Mouse (Mus musculus): ENCODE measurements around the gene Txndc5. TPM values are rescaled to one million over a fixed set of nuclear protein-coding genes. Genes with fewer than 3 reads are reported as not detected.

Gene Txndc5
- polyA plus RNA-seq, 1 experiment from 2014 or later, result 242 TPM

DNA sequence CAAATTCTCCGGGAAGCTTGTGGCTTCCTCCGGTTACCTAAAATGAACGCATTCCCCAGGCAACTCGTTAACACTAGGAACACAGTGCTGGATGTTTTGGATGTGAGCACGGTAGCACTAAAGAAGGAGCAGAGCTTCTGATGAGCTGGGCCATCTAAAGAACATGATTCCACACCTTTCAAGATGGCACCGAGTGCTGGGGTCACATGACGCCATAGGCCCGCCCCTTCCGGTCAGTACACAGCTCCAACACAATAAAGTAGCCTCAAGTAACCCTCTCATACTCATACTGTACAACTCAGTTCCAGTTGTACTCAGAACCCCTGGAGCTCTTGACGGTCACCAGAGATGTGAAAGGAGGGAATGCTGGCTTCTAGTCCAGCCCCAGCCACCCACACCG, 12.0 kb downstream of the Txndc5 start:
- peaks cover 8% of the 10 kb centered on the region for H3K4me1 ChIP-seq (ENCODE audit: control insufficient read depth, insufficient read depth, low read length)
- no peak overlapping the region for H3K9ac ChIP-seq (ENCODE audit: low read length)
- no peaks in the 10 kb centered on the region for H3K27me3 ChIP-seq (ENCODE audit: control insufficient read depth, insufficient read depth, low read length)
- no peaks in the 10 kb centered on the region for H3K9me3 ChIP-seq (replicated peaks; ENCODE audit: control insufficient read depth, low read length)
- H3K4me2 ChIP-seq (ENCODE audit: low read depth, low read length), result no peak overlapping the region
- H3K36me3 ChIP-seq (ENCODE audit: control insufficient read depth, insufficient read depth, low read length), result peaks cover 40% of the 10 kb centered on the region
- H3K4me3 ChIP-seq (replicated peaks; ENCODE audit: low read length), result no peak overlapping the region
- 82% methylated on average over 11 of the region's 11 CpGs for WGBS
- no peak overlapping the region for H3K27ac ChIP-seq (ENCODE audit: low read length)
- ATAC-seq (ENCODE audit: insufficient read depth, low FRiP score), result no peak

DNA sequence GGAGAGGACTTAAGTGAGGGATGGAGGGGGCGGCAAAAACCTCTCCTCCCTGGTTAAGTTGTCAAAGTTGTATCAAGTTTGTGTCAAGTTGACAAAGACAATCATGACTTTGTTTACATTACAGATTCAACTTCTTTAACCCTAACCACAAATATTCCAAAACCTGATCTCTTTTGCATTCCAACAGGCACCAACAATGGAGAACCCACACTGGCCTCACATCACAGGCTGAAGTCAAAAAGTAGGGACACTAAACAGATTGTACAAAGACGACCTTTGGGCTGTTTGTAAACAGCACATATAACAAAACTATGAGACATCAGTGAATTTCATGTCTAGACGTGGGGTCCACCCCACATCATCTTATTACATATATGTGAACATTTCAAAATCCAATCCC, 12.8 kb downstream of the Txndc5 start:
- H3K27ac ChIP-seq (ENCODE audit: low read length), result no peak overlapping the region
- H3K36me3 ChIP-seq (ENCODE audit: control insufficient read depth, insufficient read depth, low read length), result peaks cover 40% of the 10 kb centered on the region
- no peak overlapping the region for H3K4me3 ChIP-seq (replicated peaks; ENCODE audit: low read length)
- H3K9ac ChIP-seq (ENCODE audit: low read length), result no peak overlapping the region
- no peaks in the 10 kb centered on the region for H3K27me3 ChIP-seq (ENCODE audit: control insufficient read depth, insufficient read depth, low read length)
- no peak for ATAC-seq (ENCODE audit: insufficient read depth, low FRiP score)
- no peaks in the 10 kb centered on the region for H3K9me3 ChIP-seq (replicated peaks; ENCODE audit: control insufficient read depth, low read length)
- no peak overlapping the region for H3K4me2 ChIP-seq (ENCODE audit: low read depth, low read length)
- peaks cover 5% of the 10 kb centered on the region; the same call in 1 of the 2 replicates for H3K4me1 ChIP-seq (ENCODE audit: control insufficient read depth, insufficient read depth, low read length)
- 53% methylated on average over 3 of the region's 3 CpGs for WGBS

DNA sequence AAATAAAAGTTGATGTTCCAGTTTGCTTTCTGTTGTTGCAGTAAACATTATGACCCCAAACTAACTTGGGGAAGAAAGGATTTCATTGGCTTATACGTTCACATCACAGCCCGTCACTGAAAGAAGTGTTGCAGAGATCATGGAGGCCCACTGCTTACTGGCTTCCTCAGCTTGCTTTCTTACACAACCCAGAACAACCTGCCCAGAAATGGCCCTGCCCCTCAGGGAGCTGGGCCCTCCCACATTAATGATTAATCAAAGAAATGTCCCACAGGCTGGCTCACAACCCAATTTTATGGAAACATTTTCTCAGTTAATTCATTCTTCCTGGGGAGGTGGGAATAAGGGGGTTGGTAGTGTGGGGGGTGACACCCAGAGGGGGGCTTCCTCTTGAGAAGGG, 13.2 kb downstream of the Txndc5 start:
- Histone ChIP-seq H3K27me3 (ENCODE audit: control insufficient read depth, insufficient read depth, low read length) (no peaks in the 10 kb centered on the region), H3K9me3 (replicated peaks; ENCODE audit: control insufficient read depth, low read length) (no peaks in the 10 kb centered on the region), H3K36me3 (ENCODE audit: control insufficient read depth, insufficient read depth, low read length) (peaks cover 40% of the 10 kb centered on the region), H3K27ac (ENCODE audit: low read length) (no peak overlapping the region), H3K4me3 (replicated peaks; ENCODE audit: low read length) (no peak overlapping the region), H3K4me2 (ENCODE audit: low read depth, low read length) (no peak overlapping the region), H3K9ac (ENCODE audit: low read length) (no peak overlapping the region), H3K4me1 (ENCODE audit: control insufficient read depth, insufficient read depth, low read length) (peaks cover 5% of the 10 kb centered on the region; the same call in 1 of the 2 replicates)
- ATAC-seq (ENCODE audit: insufficient read depth, low FRiP score), result no peak
- WGBS, result 77% methylated on average over 2 of the region's 2 CpGs

DNA sequence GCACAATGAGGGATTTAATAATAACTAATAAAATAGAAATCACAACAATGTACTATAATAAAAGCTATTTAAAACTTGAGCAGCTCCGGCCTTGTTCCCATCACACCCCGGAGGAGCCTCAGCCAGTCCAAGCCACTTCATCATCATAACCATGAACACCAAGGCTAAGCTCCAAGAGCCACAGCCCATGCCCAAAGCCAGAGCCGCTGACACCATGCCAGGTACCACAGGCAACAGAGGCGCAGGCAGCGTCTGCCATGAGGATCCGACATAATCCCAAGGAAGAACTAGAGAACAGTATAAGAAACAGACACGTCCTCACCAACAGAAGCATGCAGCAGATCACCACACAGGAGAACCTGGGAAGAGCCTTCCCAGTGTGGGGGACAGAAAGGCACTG, 14.7 kb downstream of the Txndc5 start:
- Histone ChIP-seq H3K4me3 (replicated peaks; ENCODE audit: low read length) (no peak overlapping the region), H3K9ac (ENCODE audit: low read length) (no peak overlapping the region), H3K27me3 (ENCODE audit: control insufficient read depth, insufficient read depth, low read length) (no peaks in the 10 kb centered on the region), H3K36me3 (ENCODE audit: control insufficient read depth, insufficient read depth, low read length) (peaks cover 39% of the 10 kb centered on the region), H3K4me1 (ENCODE audit: control insufficient read depth, insufficient read depth, low read length) (peaks cover 5% of the 10 kb centered on the region; the same call in 1 of the 2 replicates), H3K4me2 (ENCODE audit: low read depth, low read length) (no peak overlapping the region), H3K9me3 (replicated peaks; ENCODE audit: control insufficient read depth, low read length) (no peaks in the 10 kb centered on the region), H3K27ac (ENCODE audit: low read length) (no peak overlapping the region)
- 91% methylated on average over 7 of the region's 7 CpGs for WGBS
- no peak for ATAC-seq (ENCODE audit: insufficient read depth, low FRiP score)

DNA sequence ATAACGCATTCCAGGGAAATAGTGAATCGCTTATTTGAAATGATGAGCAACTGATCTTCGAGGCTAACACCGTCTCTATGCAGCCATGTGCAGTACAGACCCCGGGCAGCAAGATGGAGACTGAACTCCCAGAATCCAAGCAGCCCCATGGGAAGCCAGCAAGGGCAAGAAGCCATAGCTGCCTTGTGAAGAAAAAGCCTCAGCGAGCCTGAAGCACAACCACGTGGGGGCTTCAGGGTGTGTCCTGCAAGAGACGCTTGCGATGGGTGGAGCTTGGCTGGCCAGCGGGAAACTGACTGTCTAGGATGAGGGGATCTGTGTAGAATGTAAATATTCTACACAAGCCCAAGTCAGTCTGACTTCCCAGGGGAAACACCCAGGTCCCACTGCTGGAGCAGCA, 16.6 kb downstream of the Txndc5 start:
- Histone ChIP-seq H3K27me3 (ENCODE audit: control insufficient read depth, insufficient read depth, low read length) (no peaks in the 10 kb centered on the region), H3K4me1 (ENCODE audit: control insufficient read depth, insufficient read depth, low read length) (peaks cover 5% of the 10 kb centered on the region; the same call in 1 of the 2 replicates), H3K9me3 (replicated peaks; ENCODE audit: control insufficient read depth, low read length) (no peaks in the 10 kb centered on the region), H3K36me3 (ENCODE audit: control insufficient read depth, insufficient read depth, low read length) (peaks cover 28% of the 10 kb centered on the region), H3K9ac (ENCODE audit: low read length) (no peak overlapping the region), H3K27ac (ENCODE audit: low read length) (no peak overlapping the region), H3K4me2 (ENCODE audit: low read depth, low read length) (no peak overlapping the region), H3K4me3 (replicated peaks; ENCODE audit: low read length) (no peak overlapping the region)
- WGBS, result 72% methylated on average over 10 of the region's 10 CpGs
- ATAC-seq (ENCODE audit: insufficient read depth, low FRiP score), result peak; percentile 65; the same call in 1 of the 2 replicates

DNA sequence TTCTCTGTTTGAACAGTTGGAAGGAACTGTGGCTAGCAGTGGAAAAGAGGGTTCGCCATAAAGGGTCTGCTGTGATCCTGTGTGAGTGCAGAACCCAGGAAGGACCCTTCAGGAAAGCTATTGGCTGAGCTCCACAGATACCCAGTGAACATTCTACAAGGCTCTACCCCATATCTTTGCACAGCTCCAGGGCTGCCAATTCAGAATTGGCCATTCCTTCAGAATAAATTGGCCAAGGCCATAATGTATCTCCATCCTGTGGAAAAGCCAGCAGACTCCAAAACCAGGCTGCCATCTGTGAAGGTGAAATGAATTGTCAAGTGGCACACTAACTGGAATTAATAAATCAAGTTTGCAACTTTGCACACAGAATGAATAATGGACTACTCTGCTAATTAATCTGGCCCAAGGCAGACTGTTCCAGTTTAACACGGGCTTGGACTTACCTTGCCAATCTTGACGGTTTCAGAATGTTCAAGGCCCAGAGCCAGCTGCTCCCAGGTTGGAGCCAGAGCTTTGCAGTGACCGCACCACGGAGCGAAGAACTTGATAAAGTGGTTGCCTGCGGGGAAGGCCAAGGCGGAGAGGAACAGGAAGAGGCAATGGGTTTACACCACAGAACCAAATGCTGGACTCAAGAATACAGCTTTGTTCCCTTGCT, 18.8 kb downstream of the Txndc5 start:
- Histone ChIP-seq H3K9ac (ENCODE audit: low read length) (no peak overlapping the region), H3K4me2 (ENCODE audit: low read depth, low read length) (no peak overlapping the region), H3K9me3 (replicated peaks; ENCODE audit: control insufficient read depth, low read length) (no peaks in the 10 kb centered on the region), H3K27me3 (ENCODE audit: control insufficient read depth, insufficient read depth, low read length) (no peaks in the 10 kb centered on the region), H3K36me3 (ENCODE audit: control insufficient read depth, insufficient read depth, low read length) (peaks cover 28% of the 10 kb centered on the region), H3K4me3 (replicated peaks; ENCODE audit: low read length) (no peak overlapping the region), H3K4me1 (ENCODE audit: control insufficient read depth, insufficient read depth, low read length) (no peaks in the 10 kb centered on the region), H3K27ac (ENCODE audit: low read length) (no peak overlapping the region)
- WGBS, result 86% methylated on average over 8 of the region's 8 CpGs
- no peak for ATAC-seq (ENCODE audit: insufficient read depth, low FRiP score)

DNA sequence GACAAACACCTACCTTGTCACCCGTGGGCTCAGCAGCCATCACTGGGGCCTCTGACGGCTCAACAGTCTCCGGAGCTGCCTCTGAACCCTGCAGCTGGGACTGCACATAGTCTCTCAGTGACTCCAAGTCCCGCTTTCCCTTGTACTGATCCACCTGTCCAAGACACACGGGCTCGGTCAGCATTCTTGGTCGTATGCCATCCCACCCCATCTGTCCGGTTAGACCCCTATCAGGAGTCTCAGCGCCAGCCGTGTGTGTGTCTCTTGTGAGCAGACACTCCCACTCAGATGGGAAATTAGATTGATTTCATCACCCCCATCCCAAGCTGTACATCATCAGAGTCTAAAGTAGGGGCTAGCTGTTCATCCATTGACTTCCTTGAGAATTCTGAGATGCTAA, 21.7 kb downstream of the Txndc5 start:
- no peak overlapping the region for H3K9ac ChIP-seq (ENCODE audit: low read length)
- no peak overlapping the region for H3K4me3 ChIP-seq (replicated peaks; ENCODE audit: low read length)
- no peaks in the 10 kb centered on the region for H3K9me3 ChIP-seq (replicated peaks; ENCODE audit: control insufficient read depth, low read length)
- no peaks in the 10 kb centered on the region for H3K4me1 ChIP-seq (ENCODE audit: control insufficient read depth, insufficient read depth, low read length)
- no peak for ATAC-seq (ENCODE audit: insufficient read depth, low FRiP score)
- no peak overlapping the region for H3K4me2 ChIP-seq (ENCODE audit: low read depth, low read length)
- H3K27ac ChIP-seq (ENCODE audit: low read length), result no peak overlapping the region
- peaks cover 22% of the 10 kb centered on the region; the same call in 1 of the 2 replicates for H3K36me3 ChIP-seq (ENCODE audit: control insufficient read depth, insufficient read depth, low read length)
- no peaks in the 10 kb centered on the region for H3K27me3 ChIP-seq (ENCODE audit: control insufficient read depth, insufficient read depth, low read length)
- 93% methylated on average over 10 of the region's 10 CpGs for WGBS

DNA sequence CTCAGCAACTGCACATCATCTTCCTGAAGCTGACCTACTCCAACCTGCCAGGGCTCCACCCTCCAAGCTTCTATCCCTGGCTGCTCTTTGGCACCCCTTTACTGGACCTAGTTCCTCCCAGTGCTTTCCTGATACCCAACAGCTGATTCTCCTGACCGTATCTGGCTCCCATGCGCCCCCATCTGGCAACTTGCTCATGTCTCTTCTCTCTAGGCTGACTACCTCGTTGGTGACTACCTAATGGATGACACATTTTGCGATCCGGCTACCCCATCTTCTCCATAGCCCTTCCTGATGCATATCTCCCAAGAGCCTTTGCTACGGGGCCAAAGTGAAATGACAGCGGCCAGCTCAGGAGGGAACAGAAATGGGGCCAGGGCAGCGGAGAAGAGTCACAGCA, 22.3 kb downstream of the Txndc5 start:
- no peak overlapping the region for H3K4me3 ChIP-seq (replicated peaks; ENCODE audit: low read length)
- H3K9me3 ChIP-seq (replicated peaks; ENCODE audit: control insufficient read depth, low read length), result no peaks in the 10 kb centered on the region
- H3K4me1 ChIP-seq (ENCODE audit: control insufficient read depth, insufficient read depth, low read length), result no peaks in the 10 kb centered on the region
- no peak overlapping the region for H3K27ac ChIP-seq (ENCODE audit: low read length)
- no peak for ATAC-seq (ENCODE audit: insufficient read depth, low FRiP score)
- H3K27me3 ChIP-seq (ENCODE audit: control insufficient read depth, insufficient read depth, low read length), result no peaks in the 10 kb centered on the region
- no peak overlapping the region for H3K4me2 ChIP-seq (ENCODE audit: low read depth, low read length)
- H3K9ac ChIP-seq (ENCODE audit: low read length), result no peak overlapping the region
- 86% methylated on average over 8 of the region's 8 CpGs for whole genome bisulfite sequencing
- H3K36me3 ChIP-seq (ENCODE audit: control insufficient read depth, insufficient read depth, low read length), result peaks cover 22% of the 10 kb centered on the region; the same call in 1 of the 2 replicates

DNA sequence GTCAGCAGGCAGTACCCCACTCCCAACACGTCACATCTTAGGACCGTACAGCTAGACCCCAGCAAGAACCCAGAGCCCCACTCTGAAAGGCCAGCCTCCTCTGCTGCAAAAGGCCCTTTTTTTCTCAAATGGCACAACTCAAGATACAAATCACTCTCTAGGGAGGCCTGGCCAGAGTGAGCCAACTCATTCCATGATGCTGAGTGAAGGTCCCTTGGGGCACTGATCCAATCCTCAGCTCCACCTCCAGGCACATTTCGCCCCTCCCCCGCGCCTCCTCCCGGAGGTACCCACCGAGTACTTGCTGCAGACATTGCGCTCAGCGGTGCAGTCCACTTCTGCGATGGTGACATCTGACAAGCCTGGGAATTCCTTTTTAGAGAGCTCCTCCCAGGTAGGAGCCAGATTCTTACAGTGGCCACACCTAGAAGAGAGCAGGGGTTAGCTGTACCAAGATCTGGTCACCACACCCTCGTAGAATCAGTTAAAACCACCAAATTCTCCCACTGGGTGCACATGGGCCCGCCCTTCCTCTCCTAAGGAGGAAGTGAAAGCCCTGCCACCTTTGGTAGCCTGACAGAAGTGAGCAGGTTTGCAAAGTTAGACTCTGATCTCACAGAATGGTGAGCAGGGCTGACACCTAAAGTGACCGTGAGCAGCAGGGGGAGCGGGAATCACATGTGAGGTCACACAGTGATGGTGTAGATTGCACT, 25.3 kb downstream of the Txndc5 start:
- WGBS, result 85% methylated on average over 14 of the region's 14 CpGs
- no peak overlapping the region for H3K9ac ChIP-seq (ENCODE audit: low read length)
- no peak overlapping the region for H3K4me2 ChIP-seq (ENCODE audit: low read depth, low read length)
- no peaks in the 10 kb centered on the region for H3K9me3 ChIP-seq (replicated peaks; ENCODE audit: control insufficient read depth, low read length)
- no peak overlapping the region for H3K4me3 ChIP-seq (replicated peaks; ENCODE audit: low read length)
- H3K4me1 ChIP-seq (ENCODE audit: control insufficient read depth, insufficient read depth, low read length), result no peaks in the 10 kb centered on the region
- H3K36me3 ChIP-seq (ENCODE audit: control insufficient read depth, insufficient read depth, low read length), result peaks cover 20% of the 10 kb centered on the region; the same call in 1 of the 2 replicates
- H3K27me3 ChIP-seq (ENCODE audit: control insufficient read depth, insufficient read depth, low read length), result no peaks in the 10 kb centered on the region
- no peak overlapping the region for H3K27ac ChIP-seq (ENCODE audit: low read length)
- ATAC-seq (ENCODE audit: insufficient read depth, low FRiP score), result no peak
